Mouse (Mus musculus) ES-Bruce4 (cell line): Measurements from ENCODE around the gene Cela2a. TPM values are rescaled to one million over a fixed set of nuclear protein-coding genes. Genes with fewer than 3 reads are reported as not detected.

Experiments
- H3K27ac ChIP-seq: 2 replicates; pipeline ENCODE4 v1.5.1; 2012; ENCODE audit warnings: low read length, inconsistent platforms; ENCODE audit not compliant: insufficient read depth
- H3K27me3 ChIP-seq: 2 replicates; pipeline ENCODE4 v1.6.1; 2012; ENCODE audit warnings: mild to moderate bottlenecking, low read length, inconsistent platforms; ENCODE audit not compliant: control insufficient read depth, poor library complexity, insufficient read depth, severe bottlenecking
- H3K36me3 ChIP-seq: 2 replicates; pipeline ENCODE4 v1.6.1; 2012; ENCODE audit warnings: inconsistent platforms, mild to moderate bottlenecking, low read length, moderate library complexity; ENCODE audit not compliant: control insufficient read depth, poor library complexity, insufficient read depth, severe bottlenecking
- H3K4me1 ChIP-seq: one replicate; pipeline ENCODE4 v1.8.1; 2011; ENCODE audit warnings: low read length; ENCODE audit not compliant: control insufficient read depth, insufficient read depth
- H3K4me3 ChIP-seq: 2 replicates; pipeline ENCODE4 v1.5.1; 2011; ENCODE audit warnings: low read depth, mild to moderate bottlenecking, low read length
- H3K9ac ChIP-seq: 2 replicates; pipeline ENCODE4 v1.6.1; 2012; ENCODE audit warnings: low read depth, mild to moderate bottlenecking, inconsistent platforms; ENCODE audit not compliant: poor library complexity, severe bottlenecking
- H3K9me3 ChIP-seq: replicated peaks from 2 replicates; pipeline ENCODE4 v1.6.1; 2012; ENCODE audit warnings: mild to moderate bottlenecking, low read length, inconsistent platforms; ENCODE audit not compliant: control insufficient read depth, poor library complexity, insufficient read depth, severe bottlenecking
- CTCF ChIP-seq: IDR thresholded peaks from one replicate; pipeline ENCODE4 v1.8.1; 2011; ENCODE audit warnings: low read depth, low read length
- EP300 ChIP-seq: IDR thresholded peaks from 2 replicates; pipeline ENCODE4 v1.6.1; 2011; ENCODE audit warnings: low read depth, low read length; ENCODE audit not compliant: insufficient read depth
- POLR2A ChIP-seq: IDR thresholded peaks from one replicate; pipeline ENCODE4 v1.8.1; 2011; ENCODE audit warnings: low read length; ENCODE audit not compliant: insufficient read depth
- polyA plus RNA-seq: library from polyadenylated mRNA; stranded (reverse); fragments of >200 nt; gene quantifications from 2 replicates; pipeline ENCODE4 v1.2.4, GENCODE M21; 2011; ENCODE audit warnings: low read depth; ENCODE audit not compliant: missing spikeins, insufficient read depth, insufficient read length

The Cela2a gene
- polyA plus RNA-seq, 1 experiment: not detected

GRCm38 (mm10) chr4:141834536-141835095 is 8.7 kb upstream of the Cela2a start:
- Histone ChIP-seq H3K36me3 (no peaks in the 10 kb centered on the region), H3K9ac (no peak overlapping the region), H3K4me3 (no peak overlapping the region), H3K9me3 (no peaks in the 10 kb centered on the region), H3K27ac (no peak overlapping the region), H3K4me1 (no peaks in the 10 kb centered on the region), H3K27me3 (no peaks in the 10 kb centered on the region)
- no peak for TF ChIP-seq CTCF
- no peak for TF ChIP-seq EP300
- TF ChIP-seq POLR2A: no peak

- H3K27ac ChIP-seq: no peak overlapping the region
- H3K9ac ChIP-seq: no peak overlapping the region
- H3K4me1 ChIP-seq: no peaks in the 10 kb centered on the region
- TF ChIP-seq POLR2A (no peak), CTCF (no peak), EP300 (no peak)
- H3K27me3 ChIP-seq: no peaks in the 10 kb centered on the region
- H3K36me3 ChIP-seq: no peaks in the 10 kb centered on the region
- no peak overlapping the region for H3K4me3 ChIP-seq
- H3K9me3 ChIP-seq: no peaks in the 10 kb centered on the region
Observed at GRCm38 (mm10) chr4:141833911-141834310, 8.0 kb upstream of the Cela2a start.

- H3K27me3 ChIP-seq: no peaks in the 10 kb centered on the region
- TF ChIP-seq POLR2A (no peak), EP300 (no peak)
- no peak overlapping the region for H3K4me3 ChIP-seq
Observed at GRCm38 (mm10) chr4:141831361-141831760, 5.4 kb upstream of the Cela2a start.

GRCm38 (mm10) chr4:141830381-141830780 is 4.4 kb upstream of the Cela2a start:
- H3K9ac ChIP-seq: no peak overlapping the region
- H3K4me1 ChIP-seq: no peaks in the 10 kb centered on the region
- H3K27ac ChIP-seq: no peak overlapping the region
- TF ChIP-seq POLR2A (no peak), EP300 (no peak), CTCF (no peak)
- H3K9me3 ChIP-seq: no peaks in the 10 kb centered on the region
- no peak overlapping the region for H3K4me3 ChIP-seq
- no peaks in the 10 kb centered on the region for H3K27me3 ChIP-seq
- no peaks in the 10 kb centered on the region for H3K36me3 ChIP-seq

More at GRCm38 (mm10) chr4:141831361-141831760, 5.4 kb upstream of the Cela2a start:
- Histone ChIP-seq H3K36me3 (no peaks in the 10 kb centered on the region), H3K9ac (no peak overlapping the region), H3K4me1 (no peaks in the 10 kb centered on the region), H3K27ac (no peak overlapping the region), H3K9me3 (no peaks in the 10 kb centered on the region)

- Histone ChIP-seq H3K36me3 (no peaks in the 10 kb centered on the region), H3K27me3 (no peaks in the 10 kb centered on the region), H3K9me3 (no peaks in the 10 kb centered on the region), H3K4me1 (no peaks in the 10 kb centered on the region), H3K4me3 (no peak overlapping the region), H3K9ac (no peak overlapping the region), H3K27ac (no peak overlapping the region)
- TF ChIP-seq CTCF: no peak
- TF ChIP-seq POLR2A: no peak
- TF ChIP-seq EP300: no peak
Observed at GRCm38 (mm10) chr4:141828177-141828576, 2.2 kb upstream of the Cela2a start.

GRCm38 (mm10) chr4:141827401-141827800 is 1.4 kb upstream of the Cela2a start:
- Histone ChIP-seq H3K9ac (no peak overlapping the region), H3K27me3 (no peaks in the 10 kb centered on the region), H3K27ac (no peak overlapping the region), H3K4me3 (no peak overlapping the region), H3K4me1 (no peaks in the 10 kb centered on the region), H3K9me3 (no peaks in the 10 kb centered on the region), H3K36me3 (no peaks in the 10 kb centered on the region)
- TF ChIP-seq POLR2A (no peak), EP300 (no peak), CTCF (no peak)
